Mouse (Mus musculus) lung, adult 2 months (tissue): ENCODE results near the gene Kif2a.

Experiments
- CTCF ChIP-seq: fragments of 200-500 bp; IDR thresholded peaks from 2 replicates; pipeline ENCODE4 v1.5.1; 2011; ENCODE audit warnings: mild to moderate bottlenecking, low read length, control low read depth; ENCODE audit not compliant: insufficient read depth
- POLR2A ChIP-seq: fragments of 200-500 bp; IDR thresholded peaks from 2 replicates; pipeline ENCODE4 v1.6.1; 2011; ENCODE audit warnings: low read depth, mild to moderate bottlenecking, control low read depth, low read length, borderline replicate concordance; ENCODE audit errors: extremely low read depth

DNA sequence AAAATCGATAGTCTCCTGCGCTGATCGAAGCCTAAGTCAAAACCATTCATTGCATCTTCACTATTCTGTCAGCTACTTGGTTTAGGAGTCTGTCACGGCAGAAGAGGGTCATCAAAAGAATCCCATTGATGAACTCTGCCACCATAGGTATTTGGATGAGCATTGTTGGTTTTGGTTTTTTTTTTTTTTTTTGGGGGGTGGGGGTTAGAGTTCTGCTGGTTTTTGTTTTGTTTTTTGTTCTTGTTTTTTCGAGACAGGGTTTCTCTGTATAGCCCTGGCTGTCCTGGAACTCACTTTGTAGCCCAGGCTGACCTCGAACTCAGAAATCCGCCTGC lies 84.8 kb downstream of the Kif2a start:
- TF ChIP-seq CTCF: no peak
- TF ChIP-seq POLR2A: no peak
